Mouse (Mus musculus) telencephalon, adult 2 months (tissue): ENCODE results near the gene Gm21704.
"Not testable (repeated sequence)": the region's sequence is repeated elsewhere in the genome, so short reads cannot be mapped to it uniquely, and the experiment has no call there.

Source experiments
- DNase-seq: peaks from one replicate; pipeline ENCODE4 v3.0.0-alpha.2; 2011; ENCODE audit warnings: low read depth, low spot score

Gm21704 gene

DNA sequence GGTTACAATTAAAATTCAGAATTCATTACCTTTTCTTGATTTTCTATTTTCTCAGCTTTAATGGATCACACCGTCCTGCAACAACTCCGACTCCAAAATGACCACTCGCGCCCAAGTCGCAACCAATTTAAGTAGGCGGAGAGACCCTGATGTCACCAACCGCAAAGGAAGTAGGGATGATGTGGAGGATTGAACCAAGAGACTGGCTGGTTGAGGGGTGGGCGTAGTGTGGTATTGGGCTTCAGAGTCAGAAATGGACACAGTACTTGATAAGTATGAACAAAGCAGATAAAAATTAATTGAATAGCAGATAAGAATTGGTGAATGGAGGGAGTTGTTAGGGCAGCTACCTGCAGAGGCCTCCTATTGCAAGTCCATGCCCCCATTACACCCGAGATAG lies at the start of gene Gm21704, which contains the start of gene Gm21708:
Gene Gm21704, minus strand, starts transcription at position 101 of the 400 bp plus-strand sequence.
Gene Gm21708, minus strand, starts transcription at position 101 of the 400 bp plus-strand sequence.
- not testable (repeated sequence) for DNase-seq

DNA sequence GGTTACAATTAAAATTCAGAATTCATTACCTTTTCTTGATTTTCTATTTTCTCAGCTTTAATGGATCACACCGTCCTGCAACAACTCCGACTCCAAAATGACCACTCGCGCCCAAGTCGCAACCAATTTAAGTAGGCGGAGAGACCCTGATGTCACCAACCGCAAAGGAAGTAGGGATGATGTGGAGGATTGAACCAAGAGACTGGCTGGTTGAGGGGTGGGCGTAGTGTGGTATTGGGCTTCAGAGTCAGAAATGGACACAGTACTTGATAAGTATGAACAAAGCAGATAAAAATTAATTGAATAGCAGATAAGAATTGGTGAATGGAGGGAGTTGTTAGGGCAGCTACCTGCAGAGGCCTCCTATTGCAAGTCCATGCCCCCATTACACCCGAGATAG lies 64.7 kb downstream of the Gm21704 start, which contains the start of gene Gm21693:
Gene Gm21693, minus strand, starts transcription at position 101 of the 400 bp plus-strand sequence.
- not testable (repeated sequence) for DNase-seq

DNA sequence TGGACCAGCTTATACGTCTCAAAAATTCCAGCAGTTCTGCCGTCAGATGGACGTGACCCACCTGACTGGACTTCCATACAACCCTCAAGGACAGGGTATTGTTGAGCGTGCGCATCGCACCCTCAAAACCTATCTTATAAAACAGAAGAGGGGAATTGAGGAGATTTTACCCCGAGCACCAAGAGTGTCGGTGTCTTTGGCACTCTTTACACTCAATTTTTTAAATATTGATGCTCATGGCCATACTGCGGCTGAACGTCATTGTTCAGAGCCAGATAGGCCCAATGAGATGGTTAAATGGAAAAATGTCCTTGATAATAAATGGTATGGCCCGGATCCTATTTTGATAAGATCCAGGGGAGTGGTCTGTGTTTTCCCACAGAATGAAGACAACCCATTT lies 69.3 kb downstream of the Gm21704 start:
- DNase-seq, result not testable (repeated sequence)
